Mouse (Mus musculus): ENCODE data around the gene Ncdn. TPM values are rescaled to one million over a fixed set of nuclear protein-coding genes. Genes with fewer than 3 reads are reported as not detected.

Ncdn gene
- total RNA-seq (2023) = 10 to 100 TPM; 37.7 to 40.0 TPM

GRCm38 (mm10) chr4:126753268-126754230 lies at the start of gene Ncdn, which contains the start of gene AU040320:
TSS of gene Ncdn (minus strand) at chr4:126753438.
TSS of gene AU040320 (plus strand) at chr4:126753544.

GRCm38 (mm10) chr4:126736001-126736414 lies 17.2 kb downstream of the Ncdn start, which contains the start of gene Tfap2e:
TSS of gene Tfap2e (minus strand) at chr4:126736240.

Other genes starting within 250 kb of the Ncdn start
- gene Ago4, start 220.0 kb downstream of the Ncdn start, total RNA-seq (2023) = under 1 TPM; 0.15 to 0.29 TPM
- gene Clspn, start 196.5 kb downstream of the Ncdn start, total RNA-seq (2023) = 10 to 100 TPM in 1 of 2 experiments, 1 to 10 TPM in 1; 9.8 to 12.2 TPM
- under 1 TPM; 0.39 to 0.67 TPM for gene 5730409E04Rik, start 143.6 kb downstream of the Ncdn start, total RNA-seq (2023)
- gene Psmb2, start 75.8 kb downstream of the Ncdn start, total RNA-seq (2023) = 10 to 100 TPM; 79.0 to 86.3 TPM
- gene Tfap2e, start 17.2 kb downstream of the Ncdn start, total RNA-seq (2023) = not detected
- gene AU040320, start 106 bp upstream of the Ncdn start, total RNA-seq (2023) = 10 to 100 TPM; 53.4 to 60.0 TPM
- gene Zmym4, start 214.7 kb upstream of the Ncdn start, total RNA-seq (2023) = 10 to 100 TPM; 41.7 to 44.4 TPM

Data from T-cell, adult 66 days (primary cell).